Mouse (Mus musculus) embryonic fibroblast, embryonic 13.5 days (primary cell): ENCODE measurements around the gene Itpr2. TPM values are rescaled to one million over a fixed set of nuclear protein-coding genes. Genes with fewer than 3 reads are reported as not detected.
A peak's percentile ranks its signal among the peaks of the same experiment; 100 is the strongest.

Source experiments
- H3K27ac ChIP-seq: 2 replicates; pipeline ENCODE4 v1.5.1; 2012; ENCODE audit warnings: low read length, control low read depth, inconsistent platforms; ENCODE audit not compliant: insufficient read depth
- H3K4me1 ChIP-seq: 2 replicates; pipeline ENCODE4 v1.6.1; 2011; ENCODE audit warnings: low read length; ENCODE audit not compliant: control insufficient read depth, insufficient read depth
- H3K4me3 ChIP-seq: 2 replicates; pipeline ENCODE4 v1.5.1; 2011; ENCODE audit warnings: mild to moderate bottlenecking, control low read depth, low read length; ENCODE audit not compliant: insufficient read depth
- CTCF ChIP-seq: IDR thresholded peaks from 2 replicates; pipeline ENCODE4 v1.5.1; 2011; ENCODE audit warnings: mild to moderate bottlenecking, control low read depth, low read length, moderate library complexity, borderline replicate concordance; ENCODE audit not compliant: insufficient read depth
- POLR2A ChIP-seq: IDR thresholded peaks from 2 replicates; pipeline ENCODE4 v1.6.1; 2011; ENCODE audit warnings: low read depth, mild to moderate bottlenecking, control low read depth, low read length, moderate library complexity
- polyA plus RNA-seq: library from polyadenylated mRNA; stranded (reverse); fragments of >200 nt; gene quantifications from 2 replicates; pipeline ENCODE4 v1.2.4, GENCODE M21; 2011; ENCODE audit warnings: low read depth; ENCODE audit not compliant: missing spikeins, insufficient read length

Itpr2 gene
- polyA plus RNA-seq, 1 experiment, result 7.7 TPM

- no peaks in the 10 kb centered on the region for H3K4me1 ChIP-seq
Measured at GRCm38 (mm10) chr6:146333506-146333905, 168.5 kb downstream of the Itpr2 start.

GRCm38 (mm10) chr6:146331017-146331669, 170.9 kb downstream of the Itpr2 start:
- Histone ChIP-seq H3K4me1 (no peaks in the 10 kb centered on the region), H3K4me3 (no peak overlapping the region), H3K27ac (no peak overlapping the region)
- TF ChIP-seq POLR2A (no peak), CTCF (no peak)

More at GRCm38 (mm10) chr6:146333506-146333905, 168.5 kb downstream of the Itpr2 start:
- no peak overlapping the region for H3K4me3 ChIP-seq
- no peak overlapping the region for H3K27ac ChIP-seq
- TF ChIP-seq CTCF (no peak), POLR2A (no peak)

GRCm38 (mm10) chr6:146329079-146329478, 172.9 kb downstream of the Itpr2 start:
- no peak for TF ChIP-seq CTCF
- no peak for TF ChIP-seq POLR2A
- Histone ChIP-seq H3K4me3 (no peak overlapping the region), H3K4me1 (peaks cover 13% of the 10 kb centered on the region), H3K27ac (no peak overlapping the region)

- Histone ChIP-seq H3K4me1 (peaks cover 30% of the 10 kb centered on the region), H3K27ac (no peak overlapping the region), H3K4me3 (no peak overlapping the region)
- no peak for TF ChIP-seq POLR2A
- TF ChIP-seq CTCF, result no peak
Measured at GRCm38 (mm10) chr6:146326631-146327030, 175.4 kb downstream of the Itpr2 start.

GRCm38 (mm10) chr6:146324541-146325204, 177.3 kb downstream of the Itpr2 start:
- TF ChIP-seq POLR2A (no peak), CTCF (no peak)
- Histone ChIP-seq H3K27ac (no peak overlapping the region), H3K4me1 (peaks cover 32% of the 10 kb centered on the region), H3K4me3 (no peak overlapping the region)

GRCm38 (mm10) chr6:146322555-146322954, 179.5 kb downstream of the Itpr2 start:
- Histone ChIP-seq H3K4me1 (peaks cover 32% of the 10 kb centered on the region), H3K27ac (peak overlapping the region; percentile 8; the same call in 1 of the 2 replicates)
- TF ChIP-seq POLR2A (no peak), CTCF (no peak)

GRCm38 (mm10) chr6:146321951-146322350, 180.1 kb downstream of the Itpr2 start:
- no peak overlapping the region for H3K4me3 ChIP-seq
- TF ChIP-seq CTCF (no peak), POLR2A (no peak)
- peak overlapping the region; percentile 27; the same call in 1 of the 2 replicates for H3K27ac ChIP-seq
- peaks cover 32% of the 10 kb centered on the region for H3K4me1 ChIP-seq

More at GRCm38 (mm10) chr6:146322555-146322954, 179.5 kb downstream of the Itpr2 start:
- no peak overlapping the region for H3K4me3 ChIP-seq

GRCm38 (mm10) chr6:146316415-146316814, 185.6 kb downstream of the Itpr2 start:
- TF ChIP-seq POLR2A (no peak), CTCF (no peak)
- Histone ChIP-seq H3K27ac (no peak overlapping the region), H3K4me1 (0 out of 2 replicates have a peak, but pooled peaks cover under 1% of the 10 kb centered on the region), H3K4me3 (no peak overlapping the region)

GRCm38 (mm10) chr6:146315153-146315552, 186.9 kb downstream of the Itpr2 start:
- TF ChIP-seq POLR2A (no peak), CTCF (no peak)
- Histone ChIP-seq H3K27ac (no peak overlapping the region), H3K4me3 (no peak overlapping the region), H3K4me1 (no peaks in the 10 kb centered on the region)

- H3K27ac ChIP-seq, result no peak overlapping the region
- H3K4me3 ChIP-seq, result no peak overlapping the region
- TF ChIP-seq CTCF, result no peak
- TF ChIP-seq POLR2A, result no peak
Measured at GRCm38 (mm10) chr6:146314304-146314703, 187.7 kb downstream of the Itpr2 start.

More at GRCm38 (mm10) chr6:146314304-146314703, 187.7 kb downstream of the Itpr2 start:
- H3K4me1 ChIP-seq, result no peaks in the 10 kb centered on the region
